Mouse (Mus musculus): ENCODE measurements at regions not wholly inside any gene's neighbourhood (a gene's known extent, or its start where the extent isn't known, plus 50 kb on each side); places are given as distances from the start of the nearest gene placed in this dataset.

DNA sequence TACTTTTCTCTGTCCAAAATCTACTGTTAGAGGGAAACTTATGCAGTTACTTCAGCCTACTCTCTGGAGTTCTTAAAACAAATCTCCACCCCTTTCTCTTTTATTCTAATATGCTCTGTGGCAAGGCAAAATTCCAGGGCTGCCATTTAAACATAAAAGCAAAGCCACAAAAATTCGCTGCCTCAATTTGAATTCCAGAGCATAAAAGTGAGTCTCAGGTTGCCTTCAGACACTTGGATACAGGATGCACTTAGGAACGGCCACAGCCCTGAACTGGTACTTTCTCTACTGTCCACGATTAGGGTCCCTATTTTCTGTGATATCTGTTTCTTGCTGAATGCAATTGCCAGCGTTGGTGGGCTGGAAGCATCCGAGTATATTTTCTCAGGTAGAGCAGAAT, 330.9 kb upstream of the Btbd3 start:
- no peak overlapping the region for H3K9ac ChIP-seq (ENCODE audit: low read depth, poor library complexity, severe bottlenecking)
- H3K9me3 ChIP-seq (replicated peaks; ENCODE audit: control insufficient read depth, insufficient read depth, low read length, poor library complexity, severe bottlenecking): no peaks in the 10 kb centered on the region
- no peaks in the 10 kb centered on the region for H3K27me3 ChIP-seq (ENCODE audit: control insufficient read depth, insufficient read depth, low read length, poor library complexity, severe bottlenecking)
- no peak overlapping the region for H3K27ac ChIP-seq (ENCODE audit: insufficient read depth, low read length)
- H3K4me3 ChIP-seq (ENCODE audit: low read depth, low read length): no peak overlapping the region
- no peaks in the 10 kb centered on the region for H3K36me3 ChIP-seq (ENCODE audit: control insufficient read depth, insufficient read depth, low read length, poor library complexity, severe bottlenecking)
- no peaks in the 10 kb centered on the region for H3K4me1 ChIP-seq (ENCODE audit: control insufficient read depth, insufficient read depth, low read length)
- TF ChIP-seq CTCF (IDR thresholded peaks at IDR 0.05; ENCODE audit: low read depth, low read length) (no peak), EP300 (IDR thresholded peaks at IDR 0.05; ENCODE audit: insufficient read depth, low read depth, low read length) (no peak), POLR2A (IDR thresholded peaks at IDR 0.05; ENCODE audit: insufficient read depth, low read length) (no peak)

DNA sequence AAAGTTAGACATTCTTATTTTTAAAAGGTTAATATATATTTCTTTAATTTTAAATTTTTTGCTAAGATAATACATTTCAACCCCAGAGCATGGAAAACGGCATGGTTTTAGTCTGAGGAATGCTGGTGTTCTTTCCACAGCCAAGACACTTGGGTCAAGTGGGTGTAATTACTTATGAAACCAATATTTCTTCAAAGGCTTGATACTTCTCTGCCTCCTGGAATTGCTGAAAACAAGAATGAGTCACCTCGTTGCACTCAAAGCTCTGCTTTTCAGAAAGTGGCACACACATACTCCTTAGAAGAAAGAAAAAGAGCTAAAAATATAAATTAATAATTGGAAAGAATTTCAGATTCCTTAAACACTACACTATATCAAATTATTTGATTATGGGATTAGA, 331.8 kb upstream of the Btbd3 start:
- H3K9ac ChIP-seq (ENCODE audit: low read depth, poor library complexity, severe bottlenecking): no peak overlapping the region
- no peak overlapping the region for H3K4me3 ChIP-seq (ENCODE audit: low read depth, low read length)
- no peaks in the 10 kb centered on the region for H3K4me1 ChIP-seq (ENCODE audit: control insufficient read depth, insufficient read depth, low read length)
- no peaks in the 10 kb centered on the region for H3K9me3 ChIP-seq (replicated peaks; ENCODE audit: control insufficient read depth, insufficient read depth, low read length, poor library complexity, severe bottlenecking)
- no peak overlapping the region for H3K27ac ChIP-seq (ENCODE audit: insufficient read depth, low read length)
- H3K27me3 ChIP-seq (ENCODE audit: control insufficient read depth, insufficient read depth, low read length, poor library complexity, severe bottlenecking): no peaks in the 10 kb centered on the region
- TF ChIP-seq EP300 (IDR thresholded peaks at IDR 0.05; ENCODE audit: insufficient read depth, low read depth, low read length) (no peak), POLR2A (IDR thresholded peaks at IDR 0.05; ENCODE audit: insufficient read depth, low read length) (no peak), CTCF (IDR thresholded peaks at IDR 0.05; ENCODE audit: low read depth, low read length) (no peak)
- no peaks in the 10 kb centered on the region for H3K36me3 ChIP-seq (ENCODE audit: control insufficient read depth, insufficient read depth, low read length, poor library complexity, severe bottlenecking)

DNA sequence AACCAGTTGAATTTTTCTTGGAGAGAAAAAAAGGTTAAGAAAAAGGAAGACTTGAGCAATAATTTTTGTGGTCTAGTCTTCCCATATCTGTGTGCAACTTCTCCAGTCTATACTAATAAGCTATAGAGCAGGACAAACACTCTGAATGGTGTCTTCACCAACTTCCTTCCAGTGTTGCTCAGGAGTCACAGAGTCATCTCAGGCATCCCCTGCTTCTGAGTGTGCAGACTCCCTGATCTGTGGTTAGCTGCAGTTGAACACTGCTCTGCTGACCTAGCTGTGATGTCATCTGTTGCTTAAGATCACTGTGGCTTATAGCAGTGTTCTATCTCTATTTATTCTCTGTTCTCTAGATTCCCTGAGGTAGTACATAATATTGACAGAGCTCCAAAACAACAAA, 357.9 kb upstream of the Btbd3 start:
- Histone ChIP-seq H3K4me1 (ENCODE audit: control insufficient read depth, insufficient read depth, low read length) (no peaks in the 10 kb centered on the region), H3K9me3 (replicated peaks; ENCODE audit: control insufficient read depth, insufficient read depth, low read length, poor library complexity, severe bottlenecking) (no peaks in the 10 kb centered on the region), H3K27ac (ENCODE audit: insufficient read depth, low read length) (no peak overlapping the region), H3K9ac (ENCODE audit: low read depth, poor library complexity, severe bottlenecking) (no peak overlapping the region), H3K4me3 (ENCODE audit: low read depth, low read length) (no peak overlapping the region), H3K27me3 (ENCODE audit: control insufficient read depth, insufficient read depth, low read length, poor library complexity, severe bottlenecking) (no peaks in the 10 kb centered on the region), H3K36me3 (ENCODE audit: control insufficient read depth, insufficient read depth, low read length, poor library complexity, severe bottlenecking) (no peaks in the 10 kb centered on the region)
- TF ChIP-seq CTCF (IDR thresholded peaks at IDR 0.05; ENCODE audit: low read depth, low read length) (no peak), POLR2A (IDR thresholded peaks at IDR 0.05; ENCODE audit: insufficient read depth, low read length) (no peak), EP300 (IDR thresholded peaks at IDR 0.05; ENCODE audit: insufficient read depth, low read depth, low read length) (no peak)

DNA sequence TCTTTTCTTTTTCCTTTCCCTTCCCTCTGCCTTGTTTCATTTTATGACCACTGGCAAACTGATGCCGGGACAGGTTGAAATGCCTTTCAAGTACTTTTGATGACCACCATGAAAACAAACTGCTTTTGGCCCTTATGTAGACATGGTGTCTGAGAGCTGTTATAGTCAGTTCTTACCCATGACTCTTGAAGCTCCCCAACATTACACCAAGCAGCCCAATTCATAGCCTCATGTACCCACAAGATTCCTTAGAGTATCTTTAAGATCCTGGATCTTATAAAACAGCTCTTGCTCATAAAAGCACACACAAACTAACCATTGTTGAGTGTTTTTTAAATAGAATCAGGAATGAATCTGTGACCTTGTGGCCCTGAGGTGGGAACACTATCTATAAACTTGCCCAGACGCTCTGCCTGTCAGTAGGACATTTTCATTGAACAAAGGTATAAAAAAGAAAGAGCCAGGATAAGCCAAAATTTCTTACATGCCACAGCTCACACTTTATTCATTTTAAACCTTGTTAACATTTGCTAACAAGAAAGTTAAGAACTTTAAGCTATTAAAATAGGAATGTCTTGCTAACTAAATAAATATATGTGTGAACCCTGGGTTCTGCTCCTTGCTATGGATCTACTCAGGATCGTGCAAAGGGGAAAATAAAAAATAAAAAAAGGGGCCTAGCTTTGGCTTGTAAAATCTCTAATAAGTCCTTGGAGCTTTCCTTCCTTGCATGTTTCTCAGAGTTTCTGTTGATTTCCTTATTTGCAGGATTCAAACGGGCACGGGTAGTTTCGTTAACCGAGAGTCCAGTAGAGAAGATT, 375.9 kb upstream of the Btbd3 start:
- H3K27ac ChIP-seq (ENCODE audit: insufficient read depth, low read length): no peak overlapping the region
- TF ChIP-seq CTCF (IDR thresholded peaks at IDR 0.05; ENCODE audit: low read depth, low read length): no peak
- TF ChIP-seq EP300 (IDR thresholded peaks at IDR 0.05; ENCODE audit: insufficient read depth, low read depth, low read length): no peak
- no peak for TF ChIP-seq POLR2A (IDR thresholded peaks at IDR 0.05; ENCODE audit: insufficient read depth, low read length)
- H3K9me3 ChIP-seq (replicated peaks; ENCODE audit: control insufficient read depth, insufficient read depth, low read length, poor library complexity, severe bottlenecking): no peaks in the 10 kb centered on the region
- no peaks in the 10 kb centered on the region for H3K36me3 ChIP-seq (ENCODE audit: control insufficient read depth, insufficient read depth, low read length, poor library complexity, severe bottlenecking)
- H3K27me3 ChIP-seq (ENCODE audit: control insufficient read depth, insufficient read depth, low read length, poor library complexity, severe bottlenecking): no peaks in the 10 kb centered on the region
- no peaks in the 10 kb centered on the region for H3K4me1 ChIP-seq (ENCODE audit: control insufficient read depth, insufficient read depth, low read length)
- H3K9ac ChIP-seq (ENCODE audit: low read depth, poor library complexity, severe bottlenecking): no peak overlapping the region
- no peak overlapping the region for H3K4me3 ChIP-seq (ENCODE audit: low read depth, low read length)

DNA sequence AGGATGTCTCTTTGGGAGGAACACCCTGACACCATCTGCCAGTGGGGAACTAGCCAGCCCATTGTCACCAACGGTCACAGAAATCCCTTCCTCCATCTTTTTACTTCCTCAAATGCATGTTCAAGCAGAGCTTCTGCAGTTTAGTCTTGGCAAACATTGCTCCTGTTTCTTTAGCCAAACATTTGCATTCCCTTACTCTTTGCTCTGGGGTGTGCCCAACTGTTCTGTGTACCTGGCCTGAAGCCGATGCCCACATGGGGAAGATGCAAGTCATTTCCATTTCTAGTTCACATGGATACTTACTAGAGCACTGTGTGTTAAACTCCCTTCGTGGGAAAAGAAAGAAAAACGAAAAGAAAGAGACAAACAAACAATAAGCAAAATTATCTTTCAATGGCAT, 386.7 kb upstream of the Btbd3 start:
- Histone ChIP-seq H3K9ac (ENCODE audit: low read depth, poor library complexity, severe bottlenecking) (no peak overlapping the region), H3K36me3 (ENCODE audit: control insufficient read depth, insufficient read depth, low read length, poor library complexity, severe bottlenecking) (no peaks in the 10 kb centered on the region), H3K4me1 (ENCODE audit: control insufficient read depth, insufficient read depth, low read length) (no peaks in the 10 kb centered on the region), H3K27ac (ENCODE audit: insufficient read depth, low read length) (no peak overlapping the region), H3K27me3 (ENCODE audit: control insufficient read depth, insufficient read depth, low read length, poor library complexity, severe bottlenecking) (no peaks in the 10 kb centered on the region), H3K9me3 (replicated peaks; ENCODE audit: control insufficient read depth, insufficient read depth, low read length, poor library complexity, severe bottlenecking) (no peaks in the 10 kb centered on the region), H3K4me3 (ENCODE audit: low read depth, low read length) (no peak overlapping the region)
- no peak for TF ChIP-seq CTCF (IDR thresholded peaks at IDR 0.05; ENCODE audit: low read depth, low read length)

DNA sequence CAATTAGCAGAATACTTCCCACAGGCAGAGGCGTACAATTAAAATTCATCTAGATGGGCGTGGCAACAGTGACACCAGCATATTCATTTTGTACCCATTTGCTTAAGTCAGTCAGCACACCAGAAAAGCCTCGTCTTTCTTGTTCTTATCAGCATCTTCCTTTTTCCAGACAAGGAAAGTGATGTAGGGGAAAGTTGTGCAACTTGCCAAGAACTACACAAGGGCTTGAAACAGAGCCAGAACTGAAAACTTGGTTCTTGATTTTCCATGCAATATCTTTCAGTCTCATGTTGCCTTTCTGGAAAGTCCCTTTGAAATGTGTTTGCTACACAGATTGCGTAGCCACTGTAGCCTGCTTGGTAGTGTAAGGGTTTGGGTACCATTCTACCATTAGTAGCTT, 401.9 kb upstream of the Btbd3 start:
- no peak overlapping the region for H3K27ac ChIP-seq (ENCODE audit: insufficient read depth, low read length)
- no peak overlapping the region for H3K9ac ChIP-seq (ENCODE audit: low read depth, poor library complexity, severe bottlenecking)
- no peaks in the 10 kb centered on the region for H3K9me3 ChIP-seq (replicated peaks; ENCODE audit: control insufficient read depth, insufficient read depth, low read length, poor library complexity, severe bottlenecking)
- no peaks in the 10 kb centered on the region for H3K36me3 ChIP-seq (ENCODE audit: control insufficient read depth, insufficient read depth, low read length, poor library complexity, severe bottlenecking)
- no peaks in the 10 kb centered on the region for H3K4me1 ChIP-seq (ENCODE audit: control insufficient read depth, insufficient read depth, low read length)
- H3K4me3 ChIP-seq (ENCODE audit: low read depth, low read length): no peak overlapping the region
- TF ChIP-seq CTCF (IDR thresholded peaks at IDR 0.05; ENCODE audit: low read depth, low read length) (no peak), POLR2A (IDR thresholded peaks at IDR 0.05; ENCODE audit: insufficient read depth, low read length) (no peak), EP300 (IDR thresholded peaks at IDR 0.05; ENCODE audit: insufficient read depth, low read depth, low read length) (no peak)
- H3K27me3 ChIP-seq (ENCODE audit: control insufficient read depth, insufficient read depth, low read length, poor library complexity, severe bottlenecking): no peaks in the 10 kb centered on the region
